Mouse (Mus musculus): ENCODE measurements around the gene Mlec.
"Not testable (repeated sequence)": the region's sequence is repeated elsewhere in the genome, so short reads cannot be mapped to it uniquely, and the experiment has no call there.

Mlec gene

GRCm38 (mm10) chr5:115179596-115179995 is 21.6 kb upstream of the Mlec start:
- in situ Hi-C loops (cut with MboI) = no loop called here

DNA sequence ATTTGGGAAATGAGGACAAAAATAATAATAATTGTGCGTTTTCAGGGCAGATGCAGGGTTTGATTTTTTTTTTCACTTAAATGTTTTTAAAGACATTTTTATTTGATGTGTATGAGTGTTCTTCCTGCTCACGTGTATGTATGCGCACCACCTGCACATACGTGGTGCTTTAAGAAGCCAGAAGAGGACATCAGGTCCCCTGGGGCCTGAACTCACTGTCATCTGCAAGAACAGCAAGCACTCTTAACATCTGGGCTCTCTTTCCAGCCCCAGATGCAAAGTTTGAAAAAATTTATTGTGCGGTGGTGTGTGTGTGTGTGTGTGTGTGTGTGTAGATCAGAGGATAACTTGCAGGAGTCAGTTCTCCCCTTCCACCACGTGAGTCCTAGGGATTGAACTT is 19.9 kb upstream of the Mlec start:
- in situ Hi-C loops (cut with MboI) = no loop called here

DNA sequence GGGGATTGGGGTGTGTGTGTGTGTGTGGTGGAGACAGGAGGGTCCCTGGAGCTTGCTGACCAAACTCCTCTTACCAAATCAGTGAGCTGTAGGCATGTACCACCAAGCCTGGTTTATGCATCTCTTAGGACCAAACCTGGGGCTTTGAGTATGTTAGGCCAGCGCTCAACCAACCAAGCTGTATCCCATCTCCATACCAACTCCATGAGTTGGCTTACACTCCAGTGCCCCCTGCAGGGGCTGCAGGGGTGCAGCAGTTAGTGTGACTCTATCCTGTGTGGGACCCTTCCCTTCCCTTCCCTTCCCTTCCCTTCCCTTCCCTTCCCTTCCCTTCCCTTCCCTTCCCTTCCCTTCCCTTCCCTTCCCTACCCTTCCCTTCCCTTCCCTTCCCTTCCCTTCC is 16.6 kb upstream of the Mlec start:
- in situ Hi-C loops (cut with MboI) = no loop called here

DNA sequence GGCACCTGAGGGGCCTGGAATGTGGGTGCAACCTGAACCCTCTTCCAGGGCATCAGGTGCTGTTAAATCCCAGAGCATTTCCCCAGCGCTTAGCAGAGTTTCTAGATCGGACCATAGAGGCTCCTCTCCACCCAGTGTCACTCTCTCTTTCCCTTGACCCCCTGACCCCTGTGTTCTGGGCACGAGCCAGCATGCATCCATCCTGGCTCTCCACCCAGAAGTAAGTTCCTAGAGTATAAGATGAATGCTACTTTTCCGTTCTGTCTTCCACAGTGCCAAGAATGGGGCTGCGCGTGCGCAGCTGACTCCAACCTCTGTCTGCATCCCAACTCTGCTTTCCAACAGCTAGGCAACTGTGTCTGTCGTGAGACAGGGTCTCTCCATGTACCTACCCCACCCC is 12.2 kb upstream of the Mlec start:
- in situ Hi-C loops (cut with MboI) = no loop called here

GRCm38 (mm10) chr5:115168641-115169415 is 10.8 kb upstream of the Mlec start:
- in situ Hi-C loops (cut with MboI) = no loop called here

DNA sequence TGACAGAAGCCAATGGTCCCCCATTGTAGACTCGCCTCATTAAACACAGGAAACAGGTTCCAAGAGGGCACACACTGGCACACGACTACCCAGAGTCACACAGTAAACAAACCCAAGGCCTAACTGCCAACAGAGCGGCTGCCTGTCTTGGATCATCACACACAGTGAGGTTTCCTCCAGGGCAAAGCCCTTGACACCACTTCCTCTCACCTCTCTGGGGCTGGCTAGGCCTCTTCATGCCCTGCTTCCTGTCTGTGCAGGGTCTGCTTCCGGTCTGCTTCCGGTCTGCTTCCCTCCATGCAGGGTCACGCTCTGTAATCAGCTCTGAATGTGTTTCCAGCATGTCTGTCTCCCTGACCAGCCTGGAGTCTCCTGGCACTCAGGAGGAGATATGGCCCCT is 9.4 kb upstream of the Mlec start:
- in situ Hi-C loops (cut with MboI) = no loop called here

- in situ Hi-C loops (cut with MboI) = no loop called here
Observed at GRCm38 (mm10) chr5:115166815-115167194, 8.8 kb upstream of the Mlec start.

DNA sequence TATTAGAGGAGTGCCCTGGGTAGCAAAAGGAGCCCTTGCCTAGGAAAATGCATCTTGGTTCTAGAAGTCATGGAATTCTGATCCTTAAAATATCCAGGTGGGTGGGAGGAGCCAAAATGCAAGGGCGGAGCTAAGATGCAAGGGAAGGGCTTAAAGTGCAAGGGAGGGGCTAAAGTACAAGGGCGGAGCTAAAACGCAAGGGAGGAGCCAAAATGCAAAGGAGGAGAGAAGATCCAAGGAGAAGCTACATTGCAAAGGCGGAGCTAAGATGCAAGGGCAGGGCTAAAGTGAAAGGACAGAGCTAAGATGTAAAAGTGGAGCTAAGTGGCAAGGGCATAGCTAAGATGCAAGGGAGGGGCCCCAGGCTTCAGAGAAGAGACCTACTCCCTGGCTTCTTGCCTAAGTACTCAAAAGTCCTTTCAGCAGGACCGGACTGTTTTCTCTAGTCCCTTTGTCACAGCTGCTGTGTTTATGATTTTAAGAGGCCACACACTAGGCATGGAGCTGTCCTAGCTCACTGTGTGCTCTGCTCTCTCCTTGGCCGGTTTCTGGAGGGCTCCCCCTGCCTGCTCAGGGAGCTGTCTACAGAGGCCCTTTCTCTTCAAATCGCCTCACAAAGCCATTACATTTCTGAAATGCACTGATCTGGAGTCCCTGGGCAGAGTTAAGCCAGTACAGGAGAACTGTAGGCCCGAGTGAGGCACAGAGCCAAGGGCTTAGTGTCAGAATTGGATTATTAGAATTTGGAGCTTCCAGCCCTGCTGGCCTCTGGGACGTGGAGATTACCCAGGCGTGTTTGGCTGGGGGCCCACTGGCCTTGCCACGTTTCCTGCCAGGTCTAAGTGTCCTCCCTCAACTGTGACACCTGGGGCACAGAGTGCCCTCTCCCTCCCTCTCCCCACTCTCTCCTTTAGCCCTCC is 8.2 kb upstream of the Mlec start:
- in situ Hi-C loops (cut with MboI) = no loop called here

DNA sequence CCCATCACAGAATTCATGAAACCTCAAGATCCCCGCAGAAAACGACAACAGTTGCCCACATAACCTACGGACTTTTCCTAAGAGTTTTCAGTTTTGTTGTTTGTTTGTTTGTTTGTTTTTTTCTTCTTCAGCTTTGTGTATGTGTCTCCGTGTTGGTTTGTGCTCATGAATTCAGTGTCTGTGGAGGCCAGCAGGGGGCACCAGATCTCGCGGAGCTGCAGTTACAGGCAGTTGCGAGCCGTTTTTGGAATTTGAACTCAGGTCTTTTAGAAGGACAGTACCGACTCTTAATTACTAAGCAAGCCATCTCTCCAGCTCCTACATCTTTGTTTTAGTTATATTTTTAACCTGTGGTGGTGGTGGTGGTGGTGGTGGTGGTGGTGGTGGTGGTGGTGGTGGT is 7.4 kb upstream of the Mlec start:
- in situ Hi-C loops (cut with MboI) = no loop called here

- in situ Hi-C loops (cut with MboI) = not testable (repeated sequence)
Observed at GRCm38 (mm10) chr5:115164446-115164845, 6.5 kb upstream of the Mlec start.

- in situ Hi-C loops (cut with MboI) = no loop called here
Observed at GRCm38 (mm10) chr5:115163563-115163962, 5.6 kb upstream of the Mlec start.

GRCm38 (mm10) chr5:115161940-115162279 is 3.9 kb upstream of the Mlec start:
- in situ Hi-C loops (cut with MboI) = not testable (repeated sequence)

DNA sequence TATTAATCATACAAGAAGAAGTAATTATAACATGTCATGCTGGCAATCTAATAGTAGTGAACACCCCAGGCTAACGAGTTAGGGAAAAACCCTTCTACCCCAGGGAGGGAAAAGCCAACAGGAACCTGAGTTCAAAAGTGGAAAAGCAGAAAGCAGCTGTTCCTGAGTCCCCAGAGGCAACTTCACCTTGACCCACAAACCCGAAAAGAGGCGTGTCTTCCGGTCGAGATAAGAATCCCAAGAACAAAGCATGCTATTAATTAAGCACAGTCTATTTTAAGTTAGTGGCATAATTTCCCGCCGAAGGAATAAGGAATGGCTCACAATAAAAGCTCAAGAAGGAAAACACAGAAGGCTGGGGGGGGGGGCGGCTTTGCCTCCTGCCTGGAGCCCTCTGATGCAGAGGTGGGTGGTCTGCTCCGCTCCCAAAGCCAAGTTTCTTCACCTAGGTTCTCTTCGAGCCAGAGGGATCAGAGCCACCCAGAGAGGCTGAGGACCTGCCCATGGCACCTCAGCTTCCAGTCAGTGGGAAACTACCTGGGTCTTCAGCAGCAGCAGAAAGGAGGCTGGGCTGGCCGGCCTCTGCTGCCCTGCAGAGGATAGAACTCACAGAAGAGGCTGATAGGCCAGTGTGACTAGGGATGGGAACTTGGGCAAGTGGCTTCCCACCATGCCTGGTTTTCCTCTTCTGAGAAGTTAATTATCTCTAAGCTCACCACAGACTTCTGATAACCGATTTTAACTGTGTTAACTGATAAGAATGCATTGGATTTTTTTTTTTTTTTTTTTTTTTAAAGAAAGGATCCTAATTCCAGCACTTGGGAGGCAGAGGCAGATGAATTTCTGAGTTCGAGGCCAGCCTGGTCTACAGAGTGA is 3.3 kb upstream of the Mlec start:
- in situ Hi-C loops (cut with MboI) = no loop called here

DNA sequence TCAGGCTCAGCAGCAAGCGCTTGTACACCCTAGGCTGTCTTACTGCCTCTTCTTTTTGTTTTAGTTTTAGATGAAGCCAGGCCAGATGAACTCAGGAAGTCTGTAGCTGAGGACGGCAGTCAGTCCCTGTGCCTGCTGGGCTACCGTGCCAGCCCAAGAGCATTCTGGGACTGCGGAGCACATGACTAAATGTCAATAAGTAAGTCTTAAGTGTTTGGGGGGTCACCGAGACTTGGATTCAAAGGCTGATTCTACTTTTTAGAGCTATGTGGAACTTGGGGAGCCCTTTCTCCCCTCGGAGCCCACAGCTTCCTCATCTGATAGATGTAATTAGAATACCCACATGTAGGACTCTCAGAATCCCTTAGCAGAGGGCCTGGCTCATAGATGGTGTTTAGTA is 2.7 kb upstream of the Mlec start:
- in situ Hi-C loops (cut with MboI) = no loop called here

GRCm38 (mm10) chr5:115159165-115159564 is 1.2 kb upstream of the Mlec start:
- in situ Hi-C loops (cut with MboI) = no loop called here

- in situ Hi-C loops (cut with MboI) = no loop called here
Observed at GRCm38 (mm10) chr5:115156933-115157589, 918 bp downstream of the Mlec start.

DNA sequence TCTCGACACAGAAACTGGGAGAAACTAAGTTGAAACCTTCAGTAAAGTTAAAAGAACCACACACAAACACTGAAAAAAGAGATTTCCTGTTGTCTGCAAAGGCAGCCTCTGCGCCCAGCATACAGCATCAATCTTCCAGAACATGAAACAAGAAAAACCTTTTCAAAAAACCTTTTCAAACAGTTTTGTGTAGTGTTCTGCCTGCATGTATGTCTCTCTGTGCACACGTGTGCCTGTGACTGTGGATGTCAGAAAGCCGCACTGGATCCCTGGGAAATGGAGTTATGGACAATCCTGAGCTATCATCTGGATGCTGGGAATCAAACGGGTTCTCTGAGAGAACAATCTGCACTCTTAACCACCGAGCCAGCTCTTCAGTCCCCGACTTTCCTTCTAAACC is 1.6 kb downstream of the Mlec start:
- in situ Hi-C loops (cut with MboI) = no loop called here

DNA sequence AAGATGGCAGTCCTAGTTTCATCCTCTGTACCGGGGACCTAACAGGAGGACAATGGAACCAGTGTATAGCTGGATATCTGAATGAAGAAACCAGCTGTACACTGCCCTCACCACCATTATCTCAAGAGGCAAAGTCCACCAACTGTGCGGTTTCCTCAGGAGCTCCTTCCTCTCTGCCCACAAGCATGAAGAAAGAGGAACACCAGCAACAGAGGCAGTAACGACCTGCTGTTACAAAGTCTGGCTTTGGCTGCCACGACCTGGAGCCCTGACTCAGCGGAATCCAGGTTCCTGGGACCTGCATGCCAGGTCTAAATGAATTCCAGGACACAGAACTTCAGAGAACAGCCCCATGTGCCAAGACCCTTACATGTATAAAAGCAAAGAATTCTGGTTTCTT is 2.1 kb downstream of the Mlec start:
- in situ Hi-C loops (cut with MboI) = no loop called here

- in situ Hi-C loops (cut with MboI) = no loop called here
Observed at GRCm38 (mm10) chr5:115155156-115155631, 2.8 kb downstream of the Mlec start.

DNA sequence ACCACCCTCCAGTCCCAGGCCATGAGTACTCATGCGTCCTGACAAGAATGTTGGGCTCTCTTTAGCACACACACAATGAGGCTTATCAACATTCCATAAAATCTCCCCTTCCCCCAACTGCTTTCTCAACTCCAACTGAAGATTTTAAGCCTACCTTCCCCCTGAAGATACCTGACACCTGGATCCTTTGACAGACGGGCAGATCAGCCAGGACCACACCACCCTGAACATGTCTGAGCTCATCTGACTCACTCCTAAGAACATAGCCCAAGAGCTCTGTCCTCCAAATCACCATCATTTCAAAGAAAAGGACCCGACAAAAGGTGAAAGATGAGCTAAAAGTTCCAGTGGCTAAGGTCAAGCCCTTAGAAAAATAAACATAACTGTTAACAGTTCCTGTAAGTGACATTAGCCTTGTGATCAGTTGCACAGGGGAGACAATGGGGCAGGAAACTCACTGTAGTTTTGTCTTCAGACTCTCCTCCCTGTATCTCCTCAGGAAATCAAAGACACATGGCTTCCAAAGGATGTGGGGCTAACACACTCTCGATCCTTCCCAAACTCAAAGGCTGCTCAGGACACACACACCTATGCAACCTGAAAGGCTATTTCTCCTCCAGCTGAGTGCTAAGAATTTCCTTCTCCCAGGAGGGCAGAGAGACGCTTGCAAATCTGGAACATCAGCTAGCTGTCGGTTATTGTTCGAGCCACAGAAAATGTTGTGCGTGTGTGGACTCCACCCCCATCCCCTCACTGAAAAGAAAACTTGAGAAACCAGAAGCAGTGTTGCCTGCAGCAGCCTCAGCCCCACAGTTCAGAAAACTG is 5.6 kb downstream of the Mlec start:
- in situ Hi-C loops (cut with MboI) = no loop called here

GRCm38 (mm10) chr5:115151457-115151856 is 6.5 kb downstream of the Mlec start:
- in situ Hi-C loops (cut with MboI) = no loop called here

All from mature B cell (primary cell).